Mouse (Mus musculus) C2C12 (cell line): Measurements from ENCODE around the gene Mfap2.

Source experiments
- CEBPB ChIP-seq: IDR thresholded peaks from one replicate; pipeline ENCODE4 v1.6.1; 2011; ENCODE audit warnings: low read depth, mild to moderate bottlenecking, control low read depth, moderate library complexity
- CTCF ChIP-seq: IDR thresholded peaks from one replicate; pipeline ENCODE4 v1.5.1; 2011; ENCODE audit not compliant: control insufficient read depth, insufficient read depth, insufficient read length
- FOSL1 ChIP-seq: IDR thresholded peaks from one replicate; pipeline ENCODE4 v1.8.0; 2011; ENCODE audit warnings: mild to moderate bottlenecking, low read length; ENCODE audit not compliant: poor library complexity, insufficient read depth, severe bottlenecking
- MAX ChIP-seq: IDR thresholded peaks from one replicate; pipeline ENCODE4 v1.6.1; 2011; ENCODE audit warnings: mild to moderate bottlenecking, control low read depth
- MYOD1 ChIP-seq: IDR thresholded peaks from one replicate; pipeline ENCODE4 v1.6.1; 2011; ENCODE audit warnings: low read depth; ENCODE audit not compliant: control insufficient read depth, insufficient read length
- MYOG ChIP-seq: IDR thresholded peaks from one replicate; pipeline ENCODE4 v1.6.1; 2011; ENCODE audit not compliant: control insufficient read depth, insufficient read length; ENCODE audit errors: extremely low read depth
- USF1 ChIP-seq: IDR thresholded peaks from one replicate; pipeline ENCODE4 v1.6.1; 2011; ENCODE audit warnings: low read depth, mild to moderate bottlenecking, control low read depth, moderate library complexity

DNA sequence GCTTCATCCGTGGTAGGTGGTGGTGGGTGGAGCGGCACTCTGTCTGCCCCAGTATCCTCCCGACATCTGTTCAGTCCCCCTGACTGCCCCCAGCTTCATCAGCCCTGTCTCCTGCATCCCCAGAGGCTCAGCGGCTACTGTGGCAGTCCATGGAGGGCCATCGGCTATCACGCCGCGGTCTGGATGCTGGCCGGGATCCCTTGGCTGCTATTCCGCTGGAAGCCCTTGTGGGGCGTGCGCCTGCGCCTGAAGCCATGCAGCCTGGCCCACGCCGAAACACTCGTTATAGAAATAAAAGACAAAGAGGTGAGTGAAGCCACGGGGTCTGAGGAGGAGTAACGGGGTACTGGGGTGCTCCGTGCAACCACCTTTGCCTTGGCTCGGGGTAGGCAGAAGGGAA, 18.0 kb upstream of the Mfap2 start:
- TF ChIP-seq CTCF (no peak), MAX (no peak), USF1 (no peak), MYOG (no peak), CEBPB (no peak), MYOD1 (no peak), FOSL1 (no peak)
